Mouse (Mus musculus) left cerebral cortex, adult 18-20 months (tissue): ENCODE measurements at regions not wholly inside any gene's neighbourhood (a gene's known extent, or its start where the extent isn't known, plus 50 kb on each side); places are given as distances from the start of the nearest gene placed in this dataset.

Experiments used
- DNase-seq, 2 experiments: peaks; one replicate each; pipeline ENCODE4 v3.0.0; 2021 to 2022; ENCODE audit warnings: low spot score in 2 of 2, mixed read lengths in 1 of 2

DNA sequence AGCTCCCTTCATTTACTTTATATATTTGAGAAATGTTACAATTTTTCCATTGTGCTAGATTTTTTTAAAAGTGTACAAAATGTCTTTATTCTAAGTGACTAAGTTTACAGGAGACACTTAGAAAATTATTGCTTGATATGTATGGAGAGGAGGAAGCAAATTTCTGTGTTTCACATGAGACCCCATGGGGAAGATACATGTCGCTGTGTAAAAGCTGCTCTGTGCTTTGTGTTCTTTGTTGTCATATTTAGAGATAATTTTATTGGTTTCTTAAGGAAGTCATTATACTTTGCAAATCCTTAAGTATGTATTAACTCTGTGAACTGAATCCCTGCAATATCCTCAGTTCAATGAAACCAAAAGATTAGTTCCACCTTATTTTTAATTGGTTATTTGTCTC, 406.0 kb upstream of the 1700003H04Rik start:
- DNase-seq: no peak

DNA sequence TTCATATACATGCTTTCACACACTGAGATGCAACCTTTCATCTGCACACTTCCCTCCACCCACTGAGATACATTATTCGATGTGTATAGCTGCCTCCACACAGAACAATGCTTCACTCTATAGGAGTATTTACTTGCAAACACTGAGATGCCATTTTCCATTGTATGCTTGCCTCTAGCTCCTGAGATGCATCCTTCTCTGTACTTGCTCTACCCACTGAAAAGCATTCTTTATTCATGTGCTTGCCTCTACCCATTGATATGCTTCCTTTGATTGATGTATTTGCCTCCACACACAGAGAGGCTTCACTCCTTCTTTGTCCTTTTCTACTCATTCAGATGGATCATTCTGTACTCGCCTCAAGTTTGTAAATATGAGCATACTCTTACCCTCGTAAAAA, 405.6 kb upstream of the 1700003H04Rik start:
- no peak for DNase-seq

DNA sequence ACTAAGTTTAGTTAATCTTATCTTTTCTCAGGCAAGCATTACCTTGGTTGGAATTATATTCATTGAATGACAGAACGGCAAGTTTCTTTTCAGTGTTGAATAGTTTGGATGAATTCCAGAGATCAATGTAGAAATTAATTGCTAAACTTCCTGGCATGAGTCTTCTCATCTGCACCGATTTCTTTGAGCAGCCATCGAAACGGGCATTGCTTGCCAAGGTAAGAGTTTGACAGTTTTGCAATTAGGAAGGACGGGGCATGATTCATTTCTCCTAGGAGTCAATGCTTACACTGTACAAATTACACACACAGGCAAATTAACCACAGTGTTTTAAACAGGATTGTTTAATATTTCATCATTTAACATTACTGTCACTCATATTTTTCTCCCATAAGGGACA, 404.5 kb upstream of the 1700003H04Rik start:
- no peak for DNase-seq

DNA sequence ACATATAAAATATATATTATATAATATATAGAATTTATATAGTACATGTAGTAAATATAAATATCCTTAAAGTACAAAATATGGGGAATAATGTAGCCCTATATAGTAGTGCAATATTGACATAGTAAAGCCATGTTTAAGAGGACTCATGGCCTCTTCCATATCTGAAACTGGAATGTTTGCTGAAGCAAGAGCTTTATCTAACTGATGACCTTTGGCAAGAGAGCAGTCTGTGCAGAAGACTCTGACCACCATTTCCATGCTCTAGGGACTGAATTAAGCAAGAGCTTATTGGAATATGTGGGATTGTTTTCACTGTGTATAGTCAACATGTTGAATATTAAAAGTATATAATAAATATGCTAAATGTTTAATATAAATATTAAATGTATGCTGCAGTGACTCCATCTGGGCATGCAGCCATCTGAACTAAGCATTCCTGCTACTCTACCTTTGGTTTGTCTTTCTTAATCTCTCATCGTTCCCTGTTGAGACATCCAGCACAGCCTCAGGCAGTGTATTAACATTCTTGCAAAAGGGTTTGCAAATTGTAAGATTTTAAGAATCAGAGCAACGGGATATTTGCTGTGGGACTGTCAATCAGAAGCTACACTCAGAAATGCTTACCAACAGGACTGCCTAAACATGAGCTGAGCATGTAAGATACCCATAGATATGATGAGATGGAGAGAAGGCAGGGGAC, 354.4 kb upstream of the 1700003H04Rik start:
- no peak for DNase-seq

DNA sequence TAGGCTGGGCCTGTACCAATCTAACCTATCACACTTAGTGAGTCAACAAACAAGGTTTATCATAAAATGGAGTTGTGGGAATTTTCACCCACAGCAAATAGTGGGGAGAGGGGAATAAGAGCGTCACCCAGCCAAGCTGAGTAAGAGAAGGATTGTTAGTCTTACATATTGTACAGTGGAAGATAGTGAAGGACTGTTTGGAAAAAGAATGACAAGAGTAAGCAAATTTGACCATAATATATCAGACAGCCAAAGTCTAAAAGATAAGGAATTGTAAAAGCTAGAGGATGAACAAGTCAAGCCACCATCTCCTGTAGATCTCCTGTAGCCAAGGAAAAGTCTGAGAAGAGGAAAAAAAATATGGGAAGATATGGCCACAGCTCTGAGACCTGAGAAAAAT, 351.8 kb upstream of the 1700003H04Rik start:
- no peak for DNase-seq

DNA sequence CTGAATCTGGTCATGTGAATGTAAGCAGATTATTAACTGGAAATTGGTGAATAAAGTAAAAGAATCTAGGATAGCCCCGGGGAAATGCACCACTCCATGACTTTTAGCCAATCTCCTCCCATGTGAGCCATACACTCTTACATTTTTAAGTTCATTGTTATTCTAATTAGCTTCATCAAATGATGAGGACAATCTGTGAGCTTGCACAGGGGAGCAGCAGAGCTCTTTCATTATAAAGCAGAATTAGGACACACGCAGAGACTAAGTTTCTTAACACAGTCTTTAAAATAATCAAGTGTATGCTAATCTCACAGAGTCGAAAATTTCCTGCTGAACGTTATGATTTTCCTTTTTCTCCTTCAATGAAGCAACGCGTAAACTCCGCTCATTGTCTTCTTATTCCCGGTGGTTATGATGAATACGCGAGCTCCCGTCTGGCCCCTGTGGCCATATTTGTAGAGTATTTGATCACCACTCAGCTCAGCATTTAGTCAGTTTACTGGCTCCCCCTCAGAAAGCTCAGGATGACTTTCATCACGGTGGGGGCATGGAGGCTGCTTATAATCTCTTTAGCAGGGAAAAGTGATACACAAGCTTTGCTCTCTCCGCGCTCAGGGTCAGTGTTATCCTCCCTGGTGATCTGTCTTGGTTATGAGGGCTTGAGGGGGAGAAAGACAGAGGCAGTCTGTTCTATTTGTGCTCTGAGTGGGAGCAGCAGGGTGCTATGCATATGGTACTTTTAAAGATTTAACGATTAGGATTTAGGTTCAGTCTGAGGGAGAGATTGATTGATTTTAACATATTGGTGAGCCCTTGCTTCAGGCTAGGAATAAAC, 350.1 kb upstream of the 1700003H04Rik start:
- peak in 1 of 2 experiments; percentile 3 for DNase-seq

DNA sequence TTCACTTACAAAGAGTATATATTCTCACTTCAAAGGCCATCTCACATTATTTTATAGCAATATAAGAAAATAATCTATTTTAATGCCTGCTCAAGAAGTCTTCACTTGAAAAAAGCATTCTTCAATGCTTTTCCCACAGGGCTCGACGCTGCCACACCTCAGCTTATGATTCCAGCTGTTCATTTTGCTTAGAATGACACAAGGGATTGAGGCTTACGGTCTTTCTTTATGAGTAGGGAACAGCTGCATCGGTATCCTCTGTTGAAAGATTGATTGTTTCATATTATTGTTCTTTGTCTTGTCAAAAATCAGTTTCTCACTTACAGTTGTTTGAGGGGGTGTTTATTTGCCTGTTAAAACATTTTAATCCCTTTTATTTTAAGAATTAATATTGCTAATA, 328.0 kb upstream of the 1700003H04Rik start:
- DNase-seq: no peak
